Mouse (Mus musculus): ENCODE results near the gene Cd40lg.

DNA sequence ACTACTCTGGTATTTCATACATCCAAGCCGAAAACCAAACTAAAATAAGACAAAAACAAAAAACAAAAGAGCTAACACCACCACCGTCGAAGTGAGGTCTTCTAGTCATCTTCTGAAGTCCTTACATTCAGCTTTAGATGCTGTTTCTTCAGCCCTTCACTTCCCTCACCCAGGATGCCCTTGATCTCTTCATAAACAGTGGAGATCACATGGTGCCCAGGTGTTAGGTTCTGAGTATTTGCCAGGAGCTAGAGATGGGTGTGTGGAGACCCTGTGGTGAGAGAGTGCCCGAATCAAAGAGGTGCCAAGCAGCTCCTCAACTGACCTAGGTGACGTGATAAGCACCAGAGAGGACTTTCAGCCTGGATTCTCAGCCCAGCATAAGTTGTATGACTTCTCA, 22.6 kb upstream of the Cd40lg start:
- TF ChIP-seq POLR2A (IDR thresholded peaks at IDR 0.05; ENCODE audit: insufficient read depth, low read depth, low read length) (no peak), CTCF (IDR thresholded peaks at IDR 0.05; ENCODE audit: insufficient read depth, low read depth, low read length) (no peak)

Data from olfactory bulb, adult 2 months (tissue).